Mouse (Mus musculus) midbrain, embryonic 15.5 days (tissue): ENCODE measurements around the gene Taf12. TPM values are rescaled to one million over a fixed set of nuclear protein-coding genes. Genes with fewer than 3 reads are reported as not detected.

Source experiments
- ATAC-seq: fragments of 200-750 bp; cut with Nextera tagmentation; replicated peaks from 2 replicates; pipeline ENCODE4 v1.8.0; 2017; ENCODE audit warnings: moderate TSS enrichment
- H3K27ac ChIP-seq: fragments of 300-500 bp; sonication (generic); 2 replicates; pipeline ENCODE4 v1.5.1; 2015; ENCODE audit warnings: mild to moderate bottlenecking, inconsistent platforms
- H3K27me3 ChIP-seq: fragments of 300-500 bp; sonication (generic); replicated peaks from 2 replicates; pipeline ENCODE4 v1.6.1; 2015; ENCODE audit warnings: inconsistent platforms
- H3K36me3 ChIP-seq: fragments of 300-500 bp; sonication (generic); replicated peaks from 2 replicates; pipeline ENCODE4 v1.6.1; 2015; ENCODE audit warnings: inconsistent platforms
- H3K4me1 ChIP-seq: fragments of 300-500 bp; sonication (generic); 2 replicates; pipeline ENCODE4 v1.6.1; 2015; ENCODE audit warnings: inconsistent platforms
- H3K4me2 ChIP-seq: fragments of 300-500 bp; sonication (generic); 2 replicates; pipeline ENCODE4 v1.6.1; 2015; ENCODE audit warnings: inconsistent platforms, mild to moderate bottlenecking, moderate library complexity
- H3K4me3 ChIP-seq: fragments of 300-500 bp; sonication (generic); 2 replicates; pipeline ENCODE4 v1.5.1; 2015; ENCODE audit warnings: mild to moderate bottlenecking, inconsistent platforms
- H3K9ac ChIP-seq: fragments of 300-500 bp; sonication (generic); 2 replicates; pipeline ENCODE4 v1.6.1; 2015; ENCODE audit warnings: mild to moderate bottlenecking, inconsistent platforms
- H3K9me3 ChIP-seq: fragments of 300-500 bp; sonication (generic); 2 replicates; pipeline ENCODE4 v1.6.1; 2016; ENCODE audit warnings: inconsistent platforms
- WGBS: fragments of 180-500 bp; shearing (Covaris S2); methylation state at CpG from one replicate; pipeline ENCODE4 v1.1.7; 2015; ENCODE audit warnings: mixed read lengths; 5-methylcytosine and 5-hydroxymethylcytosine counted together
- polyA plus RNA-seq: library from polyadenylated mRNA; unstranded; fragments of >200 nt; fragmentation: Nextera tagmentation; extraction: Ambion mirVana; gene quantifications from 2 replicates; pipeline ENCODE4 v1.2.1, GENCODE M21; 2015

Gene Taf12
- 45.2 and 47.7 TPM in 2 replicates for polyA plus RNA-seq

- Histone ChIP-seq H3K4me2 (peak within 1 kb of the TSS; percentile 78), H3K27ac (peak within 1 kb of the TSS; percentile 88), H3K9me3 (no peaks in the 10 kb centered on the region), H3K4me3 (peak within 1 kb of the TSS; percentile 74), H3K36me3 (no peaks in the 10 kb centered on the region), H3K27me3 (no peaks in the 10 kb centered on the region), H3K4me1 (peaks cover 29% of the 10 kb centered on the region), H3K9ac (peak within 1 kb of the TSS; percentile 81)
- WGBS = under 1% methylated on average over 48 of the region's 48 CpGs
- peak; percentile 92 for ATAC-seq
These were observed at the start of gene Taf12 for GRCm38 (mm10) chr4:132274156-132274862. Taf12 (plus strand) TSS chr4:132274375.

GRCm38 (mm10) chr4:132230422-132230821 is 43.8 kb upstream of the Taf12 start:
- no peak for ATAC-seq
- H3K4me3 ChIP-seq = no peak overlapping the region

GRCm38 (mm10) chr4:132234710-132235109 is 39.5 kb upstream of the Taf12 start:
- H3K9ac ChIP-seq = no peak overlapping the region
- no peaks in the 10 kb centered on the region for H3K9me3 ChIP-seq
- no peaks in the 10 kb centered on the region for H3K27me3 ChIP-seq
- H3K27ac ChIP-seq = no peak overlapping the region
- peaks cover 54% of the 10 kb centered on the region for H3K36me3 ChIP-seq
- H3K4me2 ChIP-seq = no peak overlapping the region
- no peak for ATAC-seq
- WGBS = 94% methylated on average over 8 of the region's 8 CpGs
- no peaks in the 10 kb centered on the region for H3K4me1 ChIP-seq
- H3K4me3 ChIP-seq = no peak overlapping the region

More at GRCm38 (mm10) chr4:132230422-132230821, 43.8 kb upstream of the Taf12 start:
- peaks cover 65% of the 10 kb centered on the region for H3K36me3 ChIP-seq
- H3K9ac ChIP-seq = no peak overlapping the region
- WGBS = 94% methylated on average over 5 of the region's 5 CpGs
- H3K4me2 ChIP-seq = no peak overlapping the region
- H3K9me3 ChIP-seq = no peaks in the 10 kb centered on the region
- H3K4me1 ChIP-seq = no peaks in the 10 kb centered on the region
- no peaks in the 10 kb centered on the region for H3K27me3 ChIP-seq
- no peak overlapping the region for H3K27ac ChIP-seq

GRCm38 (mm10) chr4:132238356-132238755 is 35.8 kb upstream of the Taf12 start:
- no peaks in the 10 kb centered on the region for H3K4me1 ChIP-seq
- H3K27ac ChIP-seq = no peak overlapping the region
- H3K9me3 ChIP-seq = no peaks in the 10 kb centered on the region
- H3K4me3 ChIP-seq = no peak overlapping the region
- no peak overlapping the region for H3K9ac ChIP-seq
- WGBS = 91% methylated on average over 4 of the region's 4 CpGs
- peaks cover 52% of the 10 kb centered on the region for H3K36me3 ChIP-seq
- no peak for ATAC-seq
- no peak overlapping the region for H3K4me2 ChIP-seq
- H3K27me3 ChIP-seq = no peaks in the 10 kb centered on the region

GRCm38 (mm10) chr4:132240367-132240766 is 33.8 kb upstream of the Taf12 start:
- Histone ChIP-seq H3K27ac (no peak overlapping the region), H3K27me3 (no peaks in the 10 kb centered on the region), H3K36me3 (peaks cover 49% of the 10 kb centered on the region), H3K9ac (no peak overlapping the region), H3K4me1 (no peaks in the 10 kb centered on the region), H3K4me3 (no peak overlapping the region), H3K4me2 (no peak overlapping the region), H3K9me3 (no peaks in the 10 kb centered on the region)
- 85% methylated on average over 3 of the region's 3 CpGs for WGBS
- ATAC-seq = no peak

- Histone ChIP-seq H3K4me3 (no peak overlapping the region), H3K27ac (no peak overlapping the region), H3K4me2 (no peak overlapping the region), H3K36me3 (peaks cover 40% of the 10 kb centered on the region), H3K9me3 (no peaks in the 10 kb centered on the region), H3K9ac (no peak overlapping the region), H3K27me3 (no peaks in the 10 kb centered on the region), H3K4me1 (no peaks in the 10 kb centered on the region)
- WGBS = 90% methylated on average over 3 of the region's 3 CpGs
- ATAC-seq = no peak
These were observed 33.0 kb upstream of the Taf12 start for GRCm38 (mm10) chr4:132241208-132241607.

GRCm38 (mm10) chr4:132245643-132246042 is 28.5 kb upstream of the Taf12 start:
- H3K4me2 ChIP-seq = no peak overlapping the region
- WGBS = 92% methylated on average over 3 of the region's 3 CpGs
- peaks cover 32% of the 10 kb centered on the region for H3K36me3 ChIP-seq
- H3K4me3 ChIP-seq = no peak overlapping the region
- H3K9ac ChIP-seq = no peak overlapping the region
- no peak overlapping the region for H3K27ac ChIP-seq
- no peaks in the 10 kb centered on the region for H3K9me3 ChIP-seq
- no peaks in the 10 kb centered on the region for H3K27me3 ChIP-seq
- no peaks in the 10 kb centered on the region for H3K4me1 ChIP-seq
- no peak for ATAC-seq

GRCm38 (mm10) chr4:132247451-132247997 is 26.7 kb upstream of the Taf12 start:
- WGBS = 87% methylated on average over 5 of the region's 5 CpGs
- Histone ChIP-seq H3K4me1 (no peaks in the 10 kb centered on the region), H3K4me3 (no peak overlapping the region), H3K4me2 (no peak overlapping the region), H3K36me3 (peaks cover 31% of the 10 kb centered on the region), H3K27ac (no peak overlapping the region), H3K27me3 (no peaks in the 10 kb centered on the region), H3K9ac (no peak overlapping the region), H3K9me3 (no peaks in the 10 kb centered on the region)
- ATAC-seq = no peak

GRCm38 (mm10) chr4:132251596-132251995 is 22.6 kb upstream of the Taf12 start:
- Histone ChIP-seq H3K36me3 (peaks cover 20% of the 10 kb centered on the region), H3K9me3 (no peaks in the 10 kb centered on the region), H3K4me3 (no peak overlapping the region), H3K4me1 (no peaks in the 10 kb centered on the region), H3K9ac (no peak overlapping the region), H3K27ac (no peak overlapping the region), H3K4me2 (no peak overlapping the region), H3K27me3 (no peaks in the 10 kb centered on the region)
- WGBS = 96% methylated on average over 9 of the region's 9 CpGs
- no peak for ATAC-seq

- Histone ChIP-seq H3K4me3 (no peak overlapping the region), H3K4me2 (no peak overlapping the region), H3K9me3 (no peaks in the 10 kb centered on the region), H3K27me3 (no peaks in the 10 kb centered on the region), H3K36me3 (peaks cover 15% of the 10 kb centered on the region), H3K27ac (no peak overlapping the region), H3K9ac (no peak overlapping the region), H3K4me1 (no peaks in the 10 kb centered on the region)
- WGBS = 86% methylated on average over 8 of the region's 8 CpGs
- ATAC-seq = no peak
These were observed 21.0 kb upstream of the Taf12 start for GRCm38 (mm10) chr4:132253128-132253527.

- Histone ChIP-seq H3K27ac (no peak overlapping the region), H3K27me3 (no peaks in the 10 kb centered on the region), H3K4me1 (0 out of 2 replicates have a peak, but pooled peaks cover under 1% of the 10 kb centered on the region), H3K4me3 (no peak overlapping the region), H3K36me3 (peaks cover 13% of the 10 kb centered on the region), H3K9me3 (no peaks in the 10 kb centered on the region), H3K9ac (no peak overlapping the region), H3K4me2 (no peak overlapping the region)
- no peak for ATAC-seq
- 72% methylated on average over 2 of the region's 2 CpGs for WGBS
These were observed 20.6 kb upstream of the Taf12 start for GRCm38 (mm10) chr4:132253622-132254021.

- no peak for ATAC-seq
- Histone ChIP-seq H3K36me3 (peaks cover 9% of the 10 kb centered on the region), H3K27me3 (no peaks in the 10 kb centered on the region), H3K4me3 (no peak overlapping the region), H3K4me2 (no peak overlapping the region), H3K9ac (no peak overlapping the region), H3K4me1 (peaks cover 14% of the 10 kb centered on the region), H3K9me3 (no peaks in the 10 kb centered on the region), H3K27ac (no peak overlapping the region)
- WGBS = 77% methylated on average over 3 of the region's 3 CpGs
These were observed 19.2 kb upstream of the Taf12 start for GRCm38 (mm10) chr4:132254986-132255385.

GRCm38 (mm10) chr4:132256384-132256783 is 17.8 kb upstream of the Taf12 start:
- WGBS = 92% methylated on average over 3 of the region's 3 CpGs
- Histone ChIP-seq H3K36me3 (peaks cover 1% of the 10 kb centered on the region; the same call in 1 of the 2 replicates), H3K27ac (no peak overlapping the region), H3K9me3 (no peaks in the 10 kb centered on the region), H3K9ac (no peak overlapping the region), H3K27me3 (no peaks in the 10 kb centered on the region), H3K4me1 (peaks cover 20% of the 10 kb centered on the region), H3K4me3 (no peak overlapping the region), H3K4me2 (no peak overlapping the region)
- ATAC-seq = no peak
